Mouse (Mus musculus): Measurements from ENCODE around the gene Vapa. TPM values are rescaled to one million over a fixed set of nuclear protein-coding genes. Genes with fewer than 3 reads are reported as not detected.
"Not testable (repeated sequence)": the region's sequence is repeated elsewhere in the genome, so short reads cannot be mapped to it uniquely, and the experiment has no call there.

Gene Vapa
- polyA plus RNA-seq, 1 experiment = 32.9 TPM

GRCm38 (mm10) chr17:65629943-65630342 is 16.6 kb upstream of the Vapa start:
- Histone ChIP-seq H3K4me3 (ENCODE audit: control insufficient read depth, insufficient read depth, low read length) (no peak overlapping the region), H3K36me3 (ENCODE audit: control insufficient read depth, insufficient read depth, low read length) (no peaks in the 10 kb centered on the region), H3K27me3 (ENCODE audit: control insufficient read depth, insufficient read depth, low read length) (no peaks in the 10 kb centered on the region), H3K27ac (ENCODE audit: control insufficient read depth, insufficient read depth, low read length) (no peak overlapping the region), H3K4me1 (replicated peaks; ENCODE audit: control insufficient read depth, insufficient read depth, low read length) (no peaks in the 10 kb centered on the region)
- WGBS = 89% methylated on average over 6 of the region's 6 CpGs
- TF ChIP-seq POLR2A (IDR thresholded peaks at IDR 0.05; ENCODE audit: control insufficient read depth, extremely low read depth, insufficient read depth, low read length, poor library complexity) (no peak), CTCF (IDR thresholded peaks at IDR 0.05; ENCODE audit: borderline replicate concordance, control insufficient read depth, extremely low read depth, insufficient read depth, low read length, poor library complexity) (no peak)
- no peak for DNase-seq

GRCm38 (mm10) chr17:65628823-65629532 is 15.6 kb upstream of the Vapa start:
- H3K27me3 ChIP-seq (ENCODE audit: control insufficient read depth, insufficient read depth, low read length); H3K4me3 ChIP-seq (ENCODE audit: control insufficient read depth, insufficient read depth, low read length); H3K27ac ChIP-seq (ENCODE audit: control insufficient read depth, insufficient read depth, low read length); H3K36me3 ChIP-seq (ENCODE audit: control insufficient read depth, insufficient read depth, low read length); H3K4me1 ChIP-seq (replicated peaks; ENCODE audit: control insufficient read depth, insufficient read depth, low read length); DNase-seq: not testable (repeated sequence)
- 95% methylated on average over 13 of the region's 13 CpGs for WGBS

- H3K4me3 ChIP-seq (ENCODE audit: control insufficient read depth, insufficient read depth, low read length) = no peak overlapping the region
- no peaks in the 10 kb centered on the region for H3K36me3 ChIP-seq (ENCODE audit: control insufficient read depth, insufficient read depth, low read length)
- no peak for DNase-seq
- H3K27me3 ChIP-seq (ENCODE audit: control insufficient read depth, insufficient read depth, low read length) = no peaks in the 10 kb centered on the region
- no peaks in the 10 kb centered on the region for H3K4me1 ChIP-seq (replicated peaks; ENCODE audit: control insufficient read depth, insufficient read depth, low read length)
- 93% methylated on average over 6 of the region's 6 CpGs for whole genome bisulfite sequencing
- no peak for TF ChIP-seq POLR2A (IDR thresholded peaks at IDR 0.05; ENCODE audit: control insufficient read depth, extremely low read depth, insufficient read depth, low read length, poor library complexity)
- no peak for TF ChIP-seq CTCF (IDR thresholded peaks at IDR 0.05; ENCODE audit: borderline replicate concordance, control insufficient read depth, extremely low read depth, insufficient read depth, low read length, poor library complexity)
- no peak overlapping the region for H3K27ac ChIP-seq (ENCODE audit: control insufficient read depth, insufficient read depth, low read length)
These were observed 12.9 kb upstream of the Vapa start for GRCm38 (mm10) chr17:65626301-65626700.

GRCm38 (mm10) chr17:65625563-65625962 is 12.2 kb upstream of the Vapa start:
- H3K36me3 ChIP-seq (ENCODE audit: control insufficient read depth, insufficient read depth, low read length) = no peaks in the 10 kb centered on the region
- H3K4me1 ChIP-seq (replicated peaks; ENCODE audit: control insufficient read depth, insufficient read depth, low read length) = no peaks in the 10 kb centered on the region
- no peak overlapping the region for H3K27ac ChIP-seq (ENCODE audit: control insufficient read depth, insufficient read depth, low read length)
- 82% methylated on average over 6 of the region's 6 CpGs for WGBS
- no peak overlapping the region for H3K4me3 ChIP-seq (ENCODE audit: control insufficient read depth, insufficient read depth, low read length)
- H3K27me3 ChIP-seq (ENCODE audit: control insufficient read depth, insufficient read depth, low read length) = no peaks in the 10 kb centered on the region
- DNase-seq = no peak
- no peak for TF ChIP-seq CTCF (IDR thresholded peaks at IDR 0.05; ENCODE audit: borderline replicate concordance, control insufficient read depth, extremely low read depth, insufficient read depth, low read length, poor library complexity)
- TF ChIP-seq POLR2A (IDR thresholded peaks at IDR 0.05; ENCODE audit: control insufficient read depth, extremely low read depth, insufficient read depth, low read length, poor library complexity) = no peak

GRCm38 (mm10) chr17:65623130-65623529 is 9.8 kb upstream of the Vapa start:
- DNase-seq = no peak
- no peaks in the 10 kb centered on the region for H3K36me3 ChIP-seq (ENCODE audit: control insufficient read depth, insufficient read depth, low read length)
- H3K4me3 ChIP-seq (ENCODE audit: control insufficient read depth, insufficient read depth, low read length) = no peak overlapping the region
- TF ChIP-seq CTCF (IDR thresholded peaks at IDR 0.05; ENCODE audit: borderline replicate concordance, control insufficient read depth, extremely low read depth, insufficient read depth, low read length, poor library complexity) (no peak), POLR2A (IDR thresholded peaks at IDR 0.05; ENCODE audit: control insufficient read depth, extremely low read depth, insufficient read depth, low read length, poor library complexity) (no peak)
- H3K4me1 ChIP-seq (replicated peaks; ENCODE audit: control insufficient read depth, insufficient read depth, low read length) = no peaks in the 10 kb centered on the region
- no peaks in the 10 kb centered on the region for H3K27me3 ChIP-seq (ENCODE audit: control insufficient read depth, insufficient read depth, low read length)
- H3K27ac ChIP-seq (ENCODE audit: control insufficient read depth, insufficient read depth, low read length) = no peak overlapping the region

GRCm38 (mm10) chr17:65618431-65618830 is 5.1 kb upstream of the Vapa start:
- DNase-seq = no peak
- H3K4me3 ChIP-seq (ENCODE audit: control insufficient read depth, insufficient read depth, low read length) = no peak overlapping the region
- TF ChIP-seq POLR2A (IDR thresholded peaks at IDR 0.05; ENCODE audit: control insufficient read depth, extremely low read depth, insufficient read depth, low read length, poor library complexity) = no peak
- no peak for TF ChIP-seq CTCF (IDR thresholded peaks at IDR 0.05; ENCODE audit: borderline replicate concordance, control insufficient read depth, extremely low read depth, insufficient read depth, low read length, poor library complexity)
- no peaks in the 10 kb centered on the region for H3K4me1 ChIP-seq (replicated peaks; ENCODE audit: control insufficient read depth, insufficient read depth, low read length)
- H3K27me3 ChIP-seq (ENCODE audit: control insufficient read depth, insufficient read depth, low read length) = no peaks in the 10 kb centered on the region
- no peak overlapping the region for H3K27ac ChIP-seq (ENCODE audit: control insufficient read depth, insufficient read depth, low read length)
- WGBS = 96% methylated on average over 2 of the region's 2 CpGs
- no peaks in the 10 kb centered on the region for H3K36me3 ChIP-seq (ENCODE audit: control insufficient read depth, insufficient read depth, low read length)

- H3K27ac ChIP-seq (ENCODE audit: control insufficient read depth, insufficient read depth, low read length) = no peak overlapping the region
These were observed 2.3 kb upstream of the Vapa start for GRCm38 (mm10) chr17:65615678-65616077.

More at GRCm38 (mm10) chr17:65615678-65616077, 2.3 kb upstream of the Vapa start:
- Histone ChIP-seq H3K4me3 (ENCODE audit: control insufficient read depth, insufficient read depth, low read length) (no peak overlapping the region), H3K36me3 (ENCODE audit: control insufficient read depth, insufficient read depth, low read length) (no peaks in the 10 kb centered on the region), H3K27me3 (ENCODE audit: control insufficient read depth, insufficient read depth, low read length) (no peaks in the 10 kb centered on the region), H3K4me1 (replicated peaks; ENCODE audit: control insufficient read depth, insufficient read depth, low read length) (no peaks in the 10 kb centered on the region)
- DNase-seq = no peak
- TF ChIP-seq CTCF (IDR thresholded peaks at IDR 0.05; ENCODE audit: borderline replicate concordance, control insufficient read depth, extremely low read depth, insufficient read depth, low read length, poor library complexity) (no peak), POLR2A (IDR thresholded peaks at IDR 0.05; ENCODE audit: control insufficient read depth, extremely low read depth, insufficient read depth, low read length, poor library complexity) (no peak)
- 59% methylated on average over 3 of the region's 3 CpGs for WGBS

All from thymus, adult 2 months (tissue).